Mouse (Mus musculus): ENCODE data around the gene Rab4b. TPM values are rescaled to one million over a fixed set of nuclear protein-coding genes. Genes with fewer than 3 reads are reported as not detected.
A peak's percentile ranks its signal among the peaks of the same experiment; 100 is the strongest.

The Rab4b gene
- polyA plus RNA-seq, 2 experiments = 15.9 to 19.1 TPM

GRCm38 (mm10) chr7:27168371-27168770, 10.3 kb downstream of the Rab4b start:
- DNase-seq (ENCODE audit: low read depth in 3 of 3, low spot score in 3 of 3) (no peak), ATAC-seq (ENCODE audit: insufficient read depth) (no peak)
- H3K27ac ChIP-seq = no peak overlapping the region
- no peaks in the 10 kb centered on the region for H3K36me3 ChIP-seq (replicated peaks; ENCODE audit: control insufficient read depth, insufficient read depth, low read depth)
- 67% methylated on average over 5 of the region's 5 CpGs for WGBS (ENCODE audit: insufficient replicate concordance)
- no peak overlapping the region for H3K9ac ChIP-seq (replicated peaks)
- H3K4me2 ChIP-seq (ENCODE audit: low read depth) = no peak overlapping the region
- no peak overlapping the region for H3K4me3 ChIP-seq (ENCODE audit: insufficient read depth in 1 of 2, low read depth in 2 of 2, low read length in 2 of 2)
- H3K27me3 ChIP-seq (ENCODE audit: control insufficient read depth, insufficient read depth, low read length) = no peaks in the 10 kb centered on the region
- TF ChIP-seq EP300 (IDR thresholded peaks at IDR 0.05; ENCODE audit: low read depth) = no peak
- no peak for TF ChIP-seq CTCF (IDR thresholded peaks at IDR 0.05; ENCODE audit: low read depth)
- no peaks in the 10 kb centered on the region for H3K9me3 ChIP-seq (ENCODE audit: control insufficient read depth, low read length)
- H3K4me1 ChIP-seq (replicated peaks; ENCODE audit: control insufficient read depth in 2 of 2, insufficient read depth in 2 of 2, low read length in 1 of 2) = peaks cover 0 to 12% of the 10 kb centered on the region in 2 experiments; a peak in 3 of 4 replicates

- Histone ChIP-seq H3K4me3 (ENCODE audit: insufficient read depth in 1 of 2, low read depth in 2 of 2, low read length in 2 of 2) (peak overlapping the region; percentile 77 to 84), H3K36me3 (replicated peaks; ENCODE audit: control insufficient read depth, insufficient read depth, low read depth) (no peaks in the 10 kb centered on the region), H3K27me3 (ENCODE audit: control insufficient read depth, insufficient read depth, low read length) (no peaks in the 10 kb centered on the region), H3K4me1 (replicated peaks; ENCODE audit: control insufficient read depth in 2 of 2, insufficient read depth in 2 of 2, low read length in 1 of 2) (peaks cover 0 to 12% of the 10 kb centered on the region in 2 experiments; a peak in 3 of 4 replicates), H3K4me2 (ENCODE audit: low read depth) (peak overlapping the region; percentile 78), H3K27ac (peak overlapping the region; percentile 66), H3K9ac (replicated peaks) (peak overlapping the region; percentile 72), H3K9me3 (ENCODE audit: control insufficient read depth, low read length) (no peaks in the 10 kb centered on the region)
- WGBS (ENCODE audit: insufficient replicate concordance) = 68% methylated on average over 11 of the region's 11 CpGs
- no peak for TF ChIP-seq CTCF (IDR thresholded peaks at IDR 0.05; ENCODE audit: low read depth)
- no peak for TF ChIP-seq EP300 (IDR thresholded peaks at IDR 0.05; ENCODE audit: low read depth)
- ATAC-seq (ENCODE audit: insufficient read depth) (no peak), DNase-seq (ENCODE audit: low read depth in 3 of 3, low spot score in 3 of 3) (no peak)
These were observed 11.1 kb downstream of the Rab4b start for GRCm38 (mm10) chr7:27167475-27168094.

GRCm38 (mm10) chr7:27166614-27167474, 11.9 kb downstream of the Rab4b start, which contains the start of gene Egln2:
TSS of gene Egln2 (minus strand) at chr7:27166802.
- peak within 1 kb of the TSS; percentile 78 for H3K4me2 ChIP-seq (ENCODE audit: low read depth)
- ATAC-seq (ENCODE audit: insufficient read depth) (peak; percentile 85), DNase-seq (ENCODE audit: low read depth in 3 of 3, low spot score in 3 of 3) (peak; percentile 85 to 88 (median 87))
- TF ChIP-seq CTCF (IDR thresholded peaks at IDR 0.05; ENCODE audit: low read depth) (no peak), EP300 (IDR thresholded peaks at IDR 0.05; ENCODE audit: low read depth) (no peak)
- H3K4me1 ChIP-seq (replicated peaks; ENCODE audit: control insufficient read depth in 2 of 2, insufficient read depth in 2 of 2, low read length in 1 of 2) = peaks cover 0 to 12% of the 10 kb centered on the region in 2 experiments; a peak in 3 of 4 replicates
- H3K9ac ChIP-seq (replicated peaks) = peak within 1 kb of the TSS; percentile 74
- H3K36me3 ChIP-seq (replicated peaks; ENCODE audit: control insufficient read depth, insufficient read depth, low read depth) = no peaks in the 10 kb centered on the region
- no peaks in the 10 kb centered on the region for H3K27me3 ChIP-seq (ENCODE audit: control insufficient read depth, insufficient read depth, low read length)
- H3K9me3 ChIP-seq (ENCODE audit: control insufficient read depth, low read length) = no peaks in the 10 kb centered on the region
- under 1% methylated on average over 61 of the region's 61 CpGs for WGBS (ENCODE audit: insufficient replicate concordance)
- peak within 1 kb of the TSS; percentile 66 for H3K27ac ChIP-seq
- H3K4me3 ChIP-seq (ENCODE audit: insufficient read depth in 1 of 2, low read depth in 2 of 2, low read length in 2 of 2) = peak within 1 kb of the TSS; percentile 77 to 84

GRCm38 (mm10) chr7:27166229-27166613, 12.5 kb downstream of the Rab4b start:
- Histone ChIP-seq H3K4me2 (ENCODE audit: low read depth) (peak overlapping the region; percentile 78), H3K9ac (replicated peaks) (peak overlapping the region; percentile 74), H3K27ac (peak overlapping the region; percentile 53), H3K9me3 (ENCODE audit: control insufficient read depth, low read length) (no peaks in the 10 kb centered on the region), H3K4me1 (replicated peaks; ENCODE audit: control insufficient read depth in 2 of 2, insufficient read depth in 2 of 2, low read length in 1 of 2) (peaks cover 0 to 12% of the 10 kb centered on the region in 2 experiments; a peak in 3 of 4 replicates), H3K27me3 (ENCODE audit: control insufficient read depth, insufficient read depth, low read length) (no peaks in the 10 kb centered on the region), H3K4me3 (ENCODE audit: insufficient read depth in 1 of 2, low read depth in 2 of 2, low read length in 2 of 2) (peak overlapping the region; percentile 77 to 81), H3K36me3 (replicated peaks; ENCODE audit: control insufficient read depth, insufficient read depth, low read depth) (no peaks in the 10 kb centered on the region)
- peak; percentile 59 to 67 (median 66) for DNase-seq (ENCODE audit: low read depth in 3 of 3, low spot score in 3 of 3)
- TF ChIP-seq EP300 (IDR thresholded peaks at IDR 0.05; ENCODE audit: low read depth) = no peak
- no peak for TF ChIP-seq CTCF (IDR thresholded peaks at IDR 0.05; ENCODE audit: low read depth)
- 2% methylated on average over 32 of the region's 43 CpGs for WGBS (ENCODE audit: insufficient replicate concordance)
- ATAC-seq (ENCODE audit: insufficient read depth) = peak; percentile 75

GRCm38 (mm10) chr7:27165696-27166095, 13.0 kb downstream of the Rab4b start:
- Histone ChIP-seq H3K9ac (replicated peaks) (peak overlapping the region; percentile 74), H3K27me3 (ENCODE audit: control insufficient read depth, insufficient read depth, low read length) (no peaks in the 10 kb centered on the region), H3K36me3 (replicated peaks; ENCODE audit: control insufficient read depth, insufficient read depth, low read depth) (no peaks in the 10 kb centered on the region), H3K4me1 (replicated peaks; ENCODE audit: control insufficient read depth in 2 of 2, insufficient read depth in 2 of 2, low read length in 1 of 2) (peaks cover 0 to 13% of the 10 kb centered on the region in 2 experiments; a peak in 3 of 4 replicates), H3K9me3 (ENCODE audit: control insufficient read depth, low read length) (no peaks in the 10 kb centered on the region), H3K4me2 (ENCODE audit: low read depth) (peak overlapping the region; percentile 78), H3K27ac (peak overlapping the region; percentile 53), H3K4me3 (ENCODE audit: insufficient read depth in 1 of 2, low read depth in 2 of 2, low read length in 2 of 2) (peak overlapping the region; percentile 77 to 81)
- ATAC-seq (ENCODE audit: insufficient read depth) (no peak), DNase-seq (ENCODE audit: low read depth in 3 of 3, low spot score in 3 of 3) (no peak)
- WGBS (ENCODE audit: insufficient replicate concordance) = 1% methylated on average over 8 of the region's 8 CpGs
- no peak for TF ChIP-seq CTCF (IDR thresholded peaks at IDR 0.05; ENCODE audit: low read depth)
- TF ChIP-seq EP300 (IDR thresholded peaks at IDR 0.05; ENCODE audit: low read depth) = no peak

All from liver, embryonic 14.5 days (tissue).